Mouse (Mus musculus): ENCODE measurements at regions not wholly inside any gene's neighbourhood (a gene's known extent, or its start where the extent isn't known, plus 50 kb on each side); places are given as distances from the start of the nearest gene placed in this dataset.

GRCm38 (mm10) chr5:46137695-46138094, 280.3 kb upstream of the Lcorl start:
- TF ChIP-seq EP300 (IDR thresholded peaks at IDR 0.05; ENCODE audit: low read depth) = no peak
- no peak for TF ChIP-seq CTCF (IDR thresholded peaks at IDR 0.05; ENCODE audit: low read depth)

Data from liver, postnatal 0 days (tissue).